Mouse (Mus musculus) ES-E14 (cell line): ENCODE data around the gene A830031A19Rik. TPM values are rescaled to one million over a fixed set of nuclear protein-coding genes. Genes with fewer than 3 reads are reported as not detected.

Experiments used
- DNase-seq: peaks from one replicate; pipeline ENCODE4 v3.0.0-alpha.2; 2013; ENCODE audit warnings: low read depth, low spot score
- H3K27ac ChIP-seq: 2 replicates; pipeline ENCODE4 v1.5.1; 2012; ENCODE audit warnings: low read depth, mild to moderate bottlenecking, low read length, moderate library complexity, mixed read lengths; ENCODE audit not compliant: poor library complexity, insufficient read depth, severe bottlenecking
- H3K36me3 ChIP-seq: 2 replicates; pipeline ENCODE4 v1.6.1; 2012; ENCODE audit warnings: mild to moderate bottlenecking, low read length, moderate library complexity, mixed read lengths; ENCODE audit not compliant: control insufficient read depth, poor library complexity, insufficient read depth, severe bottlenecking
- H3K4me1 ChIP-seq, 2 experiments: fragments of 150-350 bp in 1 of 2; sonication (generic) in 1 of 2; 2 replicates each; pipeline ENCODE4 v1.6.1; 2012; ENCODE audit warnings: low read length in 2 of 2, mild to moderate bottlenecking in 1 of 2, mixed read lengths in 1 of 2; ENCODE audit not compliant: control insufficient read depth in 2 of 2, insufficient read depth in 2 of 2, poor library complexity in 1 of 2
- H3K4me3 ChIP-seq, 2 experiments: fragments of 150-350 bp in 1 of 2; sonication (generic) in 1 of 2; 2 replicates each; pipeline ENCODE4 v1.5.1; 2012; ENCODE audit warnings: low read length in 2 of 2, low read depth in 1 of 2, mild to moderate bottlenecking in 1 of 2, mixed read lengths in 1 of 2; ENCODE audit not compliant: insufficient read depth in 1 of 2, poor library complexity in 1 of 2, severe bottlenecking in 1 of 2
- H3K9ac ChIP-seq: 2 replicates; pipeline ENCODE4 v1.6.1; 2012; ENCODE audit warnings: low read depth, mild to moderate bottlenecking, low read length, mixed read lengths; ENCODE audit not compliant: poor library complexity, insufficient read depth, severe bottlenecking
- H3K9me3 ChIP-seq: fragments of 150-350 bp; sonication (generic); 2 replicates; pipeline ENCODE4 v1.6.1; 2012; ENCODE audit warnings: low read depth, mild to moderate bottlenecking, low read length; ENCODE audit not compliant: control insufficient read depth, insufficient read depth
- CHD2 ChIP-seq: IDR thresholded peaks from 2 replicates; pipeline ENCODE4 v1.6.1; 2014; ENCODE audit warnings: mild to moderate bottlenecking, low read depth, low read length, inconsistent platforms
- HCFC1 ChIP-seq: IDR thresholded peaks from 2 replicates; pipeline ENCODE4 v1.6.1; 2012; ENCODE audit warnings: low read length, inconsistent platforms, borderline replicate concordance; ENCODE audit not compliant: insufficient read depth
- MAFK ChIP-seq: IDR thresholded peaks from 2 replicates; pipeline ENCODE4 v1.6.1; 2014; ENCODE audit warnings: mild to moderate bottlenecking, low read depth, low read length, inconsistent platforms; ENCODE audit not compliant: insufficient read depth
- ZC3H11A ChIP-seq: IDR thresholded peaks from 2 replicates; pipeline ENCODE4 v1.6.1; 2012; ENCODE audit warnings: low read depth, mild to moderate bottlenecking, inconsistent platforms, low read length, borderline replicate concordance
- ZNF384 ChIP-seq: IDR thresholded peaks from 2 replicates; pipeline ENCODE4 v1.6.1; 2012; ENCODE audit warnings: low read depth, low read length, inconsistent platforms
- in situ Hi-C, 2 experiments: fragments of 600-800 bp; cut with MboI; formaldehyde crosslinking; loops; one replicate each; pipeline ENCODE4 v1.15.1; 2025; ENCODE audit warnings: low sequenced_read_pairs in 2 of 2, inconsistent platforms in 1 of 2; ENCODE audit not compliant: unreplicated experiment in 2 of 2
- total RNA-seq: library from RNA; depleted of rRNA; stranded (reverse); fragments of 300-350 nt; gene quantifications from 2 replicates; pipeline ENCODE4 v1.2.3, GENCODE M21; 2012

Gene A830031A19Rik
- total RNA-seq, 1 experiment: not detected

DNA sequence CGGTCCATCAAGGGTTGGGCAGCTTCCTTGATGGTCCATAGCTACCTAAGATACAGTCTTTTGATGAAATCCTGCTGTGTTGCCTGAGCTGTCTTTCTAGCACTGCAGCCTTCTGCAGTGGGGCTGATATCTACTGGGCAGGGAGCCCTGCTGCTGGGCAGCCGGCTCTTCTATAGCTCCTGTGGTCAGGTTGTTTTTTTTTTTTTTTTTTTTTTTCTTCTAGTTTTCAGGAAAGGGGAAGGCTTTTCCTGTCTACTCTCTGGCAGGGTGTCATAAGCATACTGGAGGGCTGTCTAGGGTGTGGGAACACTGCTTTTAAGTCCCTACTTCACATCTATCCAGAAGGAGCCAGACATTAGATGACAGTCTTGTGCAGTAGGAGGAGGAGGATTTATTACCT lies 27.5 kb upstream of the A830031A19Rik start:
- no peak overlapping the region for H3K9ac ChIP-seq
- in situ Hi-C loops: no loop called here
- no peaks in the 10 kb centered on the region for H3K36me3 ChIP-seq
- no peak overlapping the region for H3K4me3 ChIP-seq
- DNase-seq: no peak
- TF ChIP-seq ZNF384: no peak
- no peak for TF ChIP-seq MAFK
- TF ChIP-seq HCFC1: no peak
- TF ChIP-seq ZC3H11A: no peak
- TF ChIP-seq CHD2: no peak
- peaks cover 2 to 10% of the 10 kb centered on the region in 2 experiments; a peak in 2 of 4 replicates for H3K4me1 ChIP-seq
- H3K27ac ChIP-seq: no peak overlapping the region
- H3K9me3 ChIP-seq: no peaks in the 10 kb centered on the region

DNA sequence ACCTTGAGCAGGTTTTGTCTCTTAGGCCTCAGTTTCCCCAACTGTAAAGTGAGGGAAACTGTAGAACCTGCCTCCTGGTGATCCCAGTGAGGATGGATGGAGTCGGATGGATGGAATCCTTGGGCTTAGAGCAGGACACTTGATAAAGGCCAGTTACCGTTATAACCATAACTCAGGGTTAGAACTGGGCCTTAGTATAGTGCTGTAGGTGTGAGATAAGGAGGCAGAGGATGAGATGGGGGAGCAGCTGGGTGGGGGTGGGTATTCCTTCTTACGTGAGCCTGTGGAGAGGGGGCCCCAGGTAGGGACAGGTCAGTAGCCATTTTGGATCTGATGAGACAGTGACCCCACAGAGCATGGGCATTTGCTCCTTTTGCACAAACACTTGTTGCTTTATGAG lies 26.8 kb upstream of the A830031A19Rik start:
- no peaks in the 10 kb centered on the region for H3K9me3 ChIP-seq
- H3K4me3 ChIP-seq: no peak overlapping the region
- in situ Hi-C loops: no loop called here
- TF ChIP-seq ZNF384: no peak
- TF ChIP-seq ZC3H11A: no peak
- no peak for TF ChIP-seq CHD2
- no peak for TF ChIP-seq MAFK
- TF ChIP-seq HCFC1: no peak
- DNase-seq: no peak
- H3K36me3 ChIP-seq: no peaks in the 10 kb centered on the region
- H3K27ac ChIP-seq: no peak overlapping the region
- peaks cover 0 to 10% of the 10 kb centered on the region in 2 experiments; a peak in 1 of 4 replicates for H3K4me1 ChIP-seq
- H3K9ac ChIP-seq: no peak overlapping the region

DNA sequence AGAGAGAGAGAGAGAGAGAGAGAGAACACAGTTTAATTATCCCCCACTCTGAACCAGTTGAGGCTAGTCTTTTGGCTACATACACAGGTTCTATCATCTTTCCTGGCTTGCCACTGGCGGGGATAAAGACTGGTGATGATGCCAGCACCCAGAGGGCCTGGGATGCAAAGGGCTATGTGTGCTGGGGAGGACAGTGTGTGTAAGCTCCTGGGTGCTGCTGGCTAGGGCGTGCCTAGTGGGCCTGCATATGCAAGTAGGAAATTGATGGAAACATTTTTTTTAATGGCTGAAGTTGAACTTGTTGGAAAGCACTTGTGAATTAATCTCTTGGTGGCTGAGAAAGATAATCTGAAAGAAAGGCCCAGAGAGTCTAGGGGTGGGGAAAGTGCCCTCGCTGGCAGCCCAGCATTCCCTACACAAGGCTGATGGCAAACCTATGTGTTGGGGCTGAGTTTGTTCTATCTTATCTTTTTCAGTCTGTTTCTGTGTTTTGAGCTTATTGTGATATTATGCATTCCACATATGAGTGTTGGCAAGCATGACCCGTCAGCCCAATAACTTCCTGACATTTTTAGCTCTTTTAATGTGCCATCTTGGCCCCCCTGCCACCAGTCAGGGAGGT lies 25.7 kb upstream of the A830031A19Rik start:
- H3K4me3 ChIP-seq: no peak overlapping the region
- no peak overlapping the region for H3K27ac ChIP-seq
- H3K9ac ChIP-seq: no peak overlapping the region
- DNase-seq: no peak
- in situ Hi-C loops: no loop called here
- H3K36me3 ChIP-seq: no peaks in the 10 kb centered on the region
- no peaks in the 10 kb centered on the region for H3K9me3 ChIP-seq
- no peak for TF ChIP-seq CHD2
- peaks cover 0 to 7% of the 10 kb centered on the region in 2 experiments; a peak in 1 of 4 replicates for H3K4me1 ChIP-seq

DNA sequence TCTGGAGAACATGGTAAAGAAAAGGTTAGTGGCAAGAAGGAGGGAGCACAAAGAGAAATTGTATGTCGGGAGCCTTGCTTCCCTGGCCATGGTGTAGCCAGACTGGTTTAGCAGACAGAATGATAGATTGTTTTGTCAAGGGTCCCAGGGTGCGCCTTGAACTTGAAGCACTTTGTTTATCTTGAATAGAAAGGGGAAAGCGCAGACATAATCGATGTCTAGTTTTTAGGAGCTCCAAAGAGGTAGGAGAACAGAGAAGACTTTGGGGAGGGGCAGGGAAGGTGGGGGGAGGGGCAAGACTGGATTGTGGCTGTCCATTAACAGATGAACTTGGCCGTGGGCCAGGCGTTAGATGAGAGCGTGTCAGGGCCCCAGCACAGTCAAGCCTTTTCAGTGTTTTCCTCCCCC lies 25.0 kb upstream of the A830031A19Rik start:
- no peak for DNase-seq
- Histone ChIP-seq H3K9ac (no peak overlapping the region), H3K9me3 (no peaks in the 10 kb centered on the region), H3K4me3 (no peak overlapping the region), H3K36me3 (no peaks in the 10 kb centered on the region), H3K4me1 (peaks cover 0 to 7% of the 10 kb centered on the region in 2 experiments; a peak in 1 of 4 replicates), H3K27ac (no peak overlapping the region)
- TF ChIP-seq ZNF384 (no peak), MAFK (no peak), CHD2 (no peak), HCFC1 (no peak), ZC3H11A (no peak)
- in situ Hi-C loops: no loop called here

DNA sequence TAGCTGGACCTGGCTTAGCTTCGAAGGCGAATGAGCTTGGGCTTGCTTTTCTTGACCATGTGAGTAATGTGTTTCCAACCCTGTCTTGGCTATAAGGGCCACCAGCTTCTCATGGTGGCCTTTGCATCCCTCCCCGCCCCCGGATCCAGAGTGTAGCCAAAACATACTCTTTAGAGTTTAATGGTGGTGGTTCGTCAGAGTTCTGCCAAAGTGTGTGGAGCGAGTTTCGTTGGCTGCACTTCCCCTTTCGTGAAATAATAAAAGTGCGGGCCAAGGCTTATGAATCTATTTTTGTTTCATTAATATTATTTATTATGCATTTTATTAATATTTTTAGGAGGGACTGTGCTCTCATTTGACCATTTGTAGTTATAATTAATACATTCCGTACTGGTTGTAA lies 24.4 kb upstream of the A830031A19Rik start:
- peaks cover 0 to 7% of the 10 kb centered on the region in 2 experiments; a peak in 1 of 4 replicates for H3K4me1 ChIP-seq
- in situ Hi-C loops: no loop called here
- DNase-seq: no peak
- H3K9me3 ChIP-seq: no peaks in the 10 kb centered on the region
- no peak overlapping the region for H3K4me3 ChIP-seq
- TF ChIP-seq ZC3H11A (no peak), HCFC1 (no peak), MAFK (no peak), ZNF384 (no peak), CHD2 (no peak)
- no peak overlapping the region for H3K9ac ChIP-seq
- no peaks in the 10 kb centered on the region for H3K36me3 ChIP-seq
- no peak overlapping the region for H3K27ac ChIP-seq
